Mouse (Mus musculus) stomach, postnatal 0 days (tissue): ENCODE results near the gene Tpo.

Experiments used
- CTCF ChIP-seq: IDR thresholded peaks from 2 replicates; pipeline ENCODE4 v1.5.1; 2016; ENCODE audit warnings: antibody characterized with exemption, low read depth, mild to moderate bottlenecking, moderate library complexity
- EP300 ChIP-seq: optimal IDR thresholded peaks from 2 replicates; pipeline ENCODE3; 2016; ENCODE audit warnings: antibody characterized with exemption

- TF ChIP-seq CTCF (no peak), EP300 (no peak)
Measured at GRCm38 (mm10) chr12:30058044-30058443, 74.4 kb downstream of the Tpo start.
